Mouse (Mus musculus) stomach, postnatal 0 days (tissue): ENCODE data around the gene Ick. TPM values are rescaled to one million over a fixed set of nuclear protein-coding genes. Genes with fewer than 3 reads are reported as not detected.

Experiments used
- ATAC-seq: fragments of 200-750 bp; cut with Nextera tagmentation; 2 replicates; pipeline ENCODE4 v1.8.0; 2017; ENCODE audit not compliant: low FRiP score, low TSS enrichment
- DNase-seq: peaks from one replicate; pipeline ENCODE4 v3.0.0-alpha.2; 2016; ENCODE audit warnings: low spot score
- H3K27ac ChIP-seq: fragments of 300-500 bp; sonication (generic); replicated peaks from 2 replicates; pipeline ENCODE4 v1.5.1; 2014; ENCODE audit warnings: mild to moderate bottlenecking, control low read depth
- H3K27me3 ChIP-seq: fragments of 300-500 bp; sonication (generic); 2 replicates; pipeline ENCODE4 v1.6.1; 2014; ENCODE audit warnings: low read length; ENCODE audit not compliant: control insufficient read depth, insufficient read depth
- H3K36me3 ChIP-seq: fragments of 300-500 bp; sonication (generic); 2 replicates; pipeline ENCODE4 v1.6.1; 2014; ENCODE audit warnings: low read length, mixed read lengths; ENCODE audit not compliant: control insufficient read depth, insufficient read depth
- H3K4me1 ChIP-seq: fragments of 300-500 bp; sonication (generic); replicated peaks from 2 replicates; pipeline ENCODE4 v1.6.1; 2014; ENCODE audit warnings: antibody characterized with exemption; ENCODE audit not compliant: control insufficient read depth, insufficient read depth
- H3K4me2 ChIP-seq: fragments of 300-500 bp; sonication (generic); replicated peaks from 2 replicates; pipeline ENCODE4 v1.6.1; 2014; ENCODE audit warnings: low read depth, mild to moderate bottlenecking, control low read depth, moderate library complexity
- H3K4me3 ChIP-seq: fragments of 300-500 bp; sonication (generic); 2 replicates; pipeline ENCODE4 v1.5.1; 2014; ENCODE audit warnings: low read depth, low read length, control low read depth
- H3K9ac ChIP-seq: fragments of 300-500 bp; sonication (generic); 2 replicates; pipeline ENCODE4 v1.6.1; 2014; ENCODE audit warnings: mild to moderate bottlenecking, low read length, control low read depth, mixed read lengths
- H3K9me3 ChIP-seq: fragments of 300-500 bp; sonication (generic); 2 replicates; pipeline ENCODE4 v1.6.1; 2016; ENCODE audit warnings: low read length; ENCODE audit not compliant: control insufficient read depth
- CTCF ChIP-seq: IDR thresholded peaks from 2 replicates; pipeline ENCODE4 v1.5.1; 2016; ENCODE audit warnings: antibody characterized with exemption, low read depth, mild to moderate bottlenecking, moderate library complexity
- EP300 ChIP-seq: optimal IDR thresholded peaks from 2 replicates; pipeline ENCODE3; 2016; ENCODE audit warnings: antibody characterized with exemption
- WGBS: fragments of 180-500 bp; shearing (Covaris S2); extraction: QIAGEN DNeasy Blood & Tissue Kit; methylation state at CpG from one replicate; pipeline ENCODE4 v1.1.7; 2014; 5-methylcytosine and 5-hydroxymethylcytosine counted together
- polyA plus RNA-seq: library from polyadenylated mRNA; unstranded; fragments of >200 nt; fragmentation: Nextera tagmentation; extraction: Ambion mirVana; gene quantifications from 2 replicates; pipeline ENCODE4 v1.2.1, GENCODE M21; 2015

Ick gene
- polyA plus RNA-seq, 1 experiment from 2014 or later = 28.5 TPM

- H3K27ac ChIP-seq = peak overlapping the region; percentile 79
- H3K27me3 ChIP-seq = no peaks in the 10 kb centered on the region
- H3K9me3 ChIP-seq = no peaks in the 10 kb centered on the region
- H3K4me1 ChIP-seq = 0 out of 2 replicates have a peak, but pooled peaks cover 2% of the 10 kb centered on the region
- DNase-seq = peak; percentile 93
- no peaks in the 10 kb centered on the region; the same call in 1 of the 2 replicates for H3K36me3 ChIP-seq
- H3K9ac ChIP-seq = peak overlapping the region; percentile 70
- peak; percentile 81 for ATAC-seq
- WGBS = under 1% methylated on average over 18 of the region's 18 CpGs
- peak overlapping the region; percentile 45 for H3K4me3 ChIP-seq
- TF ChIP-seq EP300 = no peak
- TF ChIP-seq CTCF = peak; percentile 34; the same call in 1 of the 2 replicates
- peak overlapping the region; percentile 57 for H3K4me2 ChIP-seq
Measured at GRCm38 (mm10) chr9:78191736-78192135, 82.7 kb downstream of the Ick start.

DNA sequence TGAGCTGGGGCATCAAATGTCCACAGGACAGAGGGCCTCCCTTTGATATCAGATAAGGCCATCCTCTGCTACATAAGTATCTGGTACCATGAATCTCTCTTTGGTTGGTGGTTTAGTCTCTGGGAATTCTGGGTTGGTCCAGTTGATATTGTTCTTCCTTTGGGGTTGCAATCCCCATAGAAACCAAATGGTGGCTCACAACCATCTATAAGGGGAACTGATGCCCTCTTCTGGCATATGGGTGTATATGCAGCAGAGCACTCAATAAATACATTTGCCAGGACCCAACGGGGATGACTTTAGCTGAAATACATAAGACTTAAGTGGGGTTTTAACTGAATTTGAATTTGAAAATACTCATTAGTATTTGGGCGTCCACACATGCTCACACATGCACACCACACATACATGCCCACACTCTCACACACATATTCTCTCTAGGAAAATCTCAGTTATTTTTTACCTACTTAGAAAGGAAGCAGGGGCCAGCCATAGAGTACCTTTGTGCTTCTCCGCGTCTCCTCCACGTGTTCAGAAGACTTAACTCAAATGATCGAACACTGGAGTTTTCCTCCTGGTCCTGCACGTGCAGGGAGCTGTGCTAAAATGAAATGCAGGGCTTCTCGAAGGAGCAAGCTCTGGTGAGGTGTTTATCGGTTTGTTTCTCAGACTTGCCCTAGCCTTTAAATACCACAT lies 85.1 kb downstream of the Ick start:
- H3K36me3 ChIP-seq = no peaks in the 10 kb centered on the region; the same call in 1 of the 2 replicates
- H3K4me3 ChIP-seq = peak overlapping the region; percentile 45
- H3K4me1 ChIP-seq = 0 out of 2 replicates have a peak, but pooled peaks cover 2% of the 10 kb centered on the region
- H3K27me3 ChIP-seq = no peaks in the 10 kb centered on the region
- DNase-seq (peak; percentile 54), ATAC-seq (peak; percentile 20)
- H3K27ac ChIP-seq = peak overlapping the region; percentile 79
- TF ChIP-seq CTCF = peak; percentile 95
- no peak for TF ChIP-seq EP300
- no peak overlapping the region for H3K9ac ChIP-seq
- peak overlapping the region; percentile 57 for H3K4me2 ChIP-seq
- WGBS = 38% methylated on average over 9 of the region's 9 CpGs
- no peaks in the 10 kb centered on the region for H3K9me3 ChIP-seq

- H3K4me3 ChIP-seq = peak overlapping the region; percentile 8; the same call in 1 of the 2 replicates
- WGBS = 57% methylated on average over 11 of the region's 11 CpGs
- no peak overlapping the region; the same call in 1 of the 2 replicates for H3K9ac ChIP-seq
- no peaks in the 10 kb centered on the region for H3K9me3 ChIP-seq
- 0 out of 2 replicates have a peak, but pooled peaks cover 2% of the 10 kb centered on the region for H3K4me1 ChIP-seq
- no peak for DNase-seq
- peak overlapping the region; percentile 65 for H3K27ac ChIP-seq
- peak overlapping the region; percentile 43 for H3K4me2 ChIP-seq
- ATAC-seq = no peak
- TF ChIP-seq EP300 (no peak), CTCF (no peak)
- H3K36me3 ChIP-seq = no peaks in the 10 kb centered on the region; the same call in 1 of the 2 replicates
- no peaks in the 10 kb centered on the region for H3K27me3 ChIP-seq
Measured at GRCm38 (mm10) chr9:78195034-78195433, 86.0 kb downstream of the Ick start.

DNA sequence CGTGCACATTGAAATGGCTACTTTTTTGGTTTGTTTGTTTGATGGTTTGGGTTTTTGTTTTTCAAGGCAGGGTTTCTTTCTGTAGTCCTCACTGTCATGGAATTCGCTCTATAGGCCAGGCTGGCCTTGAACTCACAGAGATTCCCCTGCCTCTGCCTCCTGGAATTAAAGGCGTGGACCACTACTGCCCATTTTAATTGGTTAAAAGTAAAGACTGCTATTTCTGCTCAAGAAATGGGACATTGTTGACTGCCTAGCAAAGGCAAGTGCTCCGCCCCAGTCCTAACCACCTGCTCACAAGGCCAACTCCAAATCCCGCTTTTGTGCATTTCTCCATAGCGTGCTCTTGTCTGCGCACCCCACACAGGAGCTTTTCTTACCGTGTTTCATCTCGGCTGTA lies 88.8 kb downstream of the Ick start:
- H3K4me1 ChIP-seq = no peaks in the 10 kb centered on the region
- H3K27ac ChIP-seq = no peak overlapping the region
- no peaks in the 10 kb centered on the region for H3K27me3 ChIP-seq
- no peak overlapping the region for H3K9ac ChIP-seq
- H3K4me2 ChIP-seq = no peak overlapping the region
- no peaks in the 10 kb centered on the region; the same call in 1 of the 2 replicates for H3K36me3 ChIP-seq
- ATAC-seq = no peak
- DNase-seq = no peak
- no peak overlapping the region for H3K4me3 ChIP-seq
- H3K9me3 ChIP-seq = no peaks in the 10 kb centered on the region
- 91% methylated on average over 9 of the region's 9 CpGs for WGBS
- TF ChIP-seq EP300 = no peak
- TF ChIP-seq CTCF = no peak

- no peaks in the 10 kb centered on the region for H3K27me3 ChIP-seq
- peak overlapping the region; percentile 86 for H3K27ac ChIP-seq
- no peak for TF ChIP-seq CTCF
- 60% methylated on average over 6 of the region's 6 CpGs for WGBS
- H3K4me1 ChIP-seq = no peaks in the 10 kb centered on the region
- H3K9me3 ChIP-seq = no peaks in the 10 kb centered on the region
- DNase-seq (peak; percentile 56), ATAC-seq (peak; percentile 89)
- H3K9ac ChIP-seq = no peak overlapping the region
- no peak overlapping the region for H3K4me2 ChIP-seq
- no peak overlapping the region for H3K4me3 ChIP-seq
- H3K36me3 ChIP-seq = no peaks in the 10 kb centered on the region; the same call in 1 of the 2 replicates
Measured at GRCm38 (mm10) chr9:78204194-78204593, 95.2 kb downstream of the Ick start.

- Histone ChIP-seq H3K4me2 (no peak overlapping the region), H3K36me3 (no peaks in the 10 kb centered on the region; the same call in 1 of the 2 replicates), H3K27ac (peak overlapping the region; percentile 45; the same call in 1 of the 2 replicates), H3K27me3 (no peaks in the 10 kb centered on the region), H3K4me1 (peaks cover 3% of the 10 kb centered on the region; the same call in 1 of the 2 replicates), H3K9me3 (no peaks in the 10 kb centered on the region), H3K9ac (no peak overlapping the region), H3K4me3 (no peak overlapping the region)
- TF ChIP-seq CTCF (no peak), EP300 (no peak)
- WGBS = 54% methylated on average over 4 of the region's 4 CpGs
- ATAC-seq = no peak
- no peak for DNase-seq
Measured at GRCm38 (mm10) chr9:78208956-78209355, 100.0 kb downstream of the Ick start.
